Mouse (Mus musculus) kidney, postnatal 25 days (tissue): ENCODE data around the gene Pnpla1.

ENCODE experiments used
- DNase-seq, 2 experiments: peaks; one replicate each; pipeline ENCODE4 v3.0.0; 2021; ENCODE audit warnings: mixed read lengths in 2 of 2

The Pnpla1 gene

DNA sequence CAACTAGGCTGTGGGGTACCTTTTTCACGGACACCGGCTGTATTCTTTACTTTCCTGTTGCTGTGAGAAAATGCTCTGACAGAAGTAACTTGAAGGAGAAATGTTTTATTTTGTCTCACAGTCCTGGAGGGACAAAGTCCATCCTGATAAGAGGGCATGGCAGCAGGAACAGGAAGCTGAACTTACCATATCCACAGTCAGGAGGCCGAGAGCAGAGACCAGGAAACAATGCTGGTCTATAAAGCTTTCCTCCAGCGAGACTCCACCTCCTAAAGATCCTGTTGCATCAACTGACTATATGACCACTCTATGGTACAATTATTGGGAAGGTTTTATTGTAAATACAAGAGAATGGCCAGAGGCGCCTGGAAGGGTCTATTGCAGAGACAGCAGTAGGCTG lies 14.5 kb upstream of the Pnpla1 start:
- DNase-seq, result peak in 1 of 2 experiments; percentile 8

GRCm38 (mm10) chr17:28846974-28847617 lies 11.1 kb upstream of the Pnpla1 start:
- peak in 1 of 2 experiments; percentile 19 for DNase-seq

DNA sequence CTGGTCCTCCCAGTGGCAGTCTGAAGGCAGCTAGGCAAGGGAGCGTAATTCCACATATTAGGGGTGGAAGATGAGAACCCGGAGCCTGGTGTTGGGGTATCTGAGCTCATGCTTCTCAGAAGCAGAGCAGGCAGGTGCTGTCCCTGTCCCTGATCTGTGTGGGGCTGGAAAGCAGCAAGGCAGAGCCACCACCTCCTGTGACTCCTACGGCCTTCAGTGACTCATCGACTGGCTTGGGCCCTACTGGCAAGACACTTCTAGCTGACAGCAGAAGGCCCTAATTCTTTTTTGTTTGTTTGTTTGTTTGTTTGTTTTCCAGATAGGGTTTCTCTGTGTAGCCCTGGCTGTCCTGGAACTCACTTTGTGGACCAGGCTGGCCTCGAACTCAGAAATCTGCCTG lies 7.7 kb upstream of the Pnpla1 start:
- peak in 1 of 2 experiments; percentile 17 for DNase-seq

DNA sequence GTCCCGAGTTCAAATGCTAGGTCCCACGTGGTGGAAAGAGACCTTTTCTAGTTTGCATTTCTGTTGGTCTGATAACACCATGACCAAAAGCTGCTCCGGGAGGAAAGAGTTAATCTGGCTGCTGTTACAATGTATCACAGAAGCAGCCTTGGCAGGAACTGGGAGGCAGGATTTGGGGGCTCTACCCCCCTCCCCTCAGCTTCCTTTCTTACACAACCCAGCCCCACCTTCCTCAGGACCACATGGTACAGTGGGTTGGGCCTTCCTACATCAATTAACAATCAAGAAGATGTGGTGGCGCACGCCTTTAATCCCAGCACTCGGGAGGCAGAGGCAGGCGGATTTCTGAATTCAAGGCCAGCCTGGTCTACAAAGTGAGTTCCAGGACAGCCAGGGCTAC lies 3.8 kb upstream of the Pnpla1 start:
- DNase-seq, result no peak

DNA sequence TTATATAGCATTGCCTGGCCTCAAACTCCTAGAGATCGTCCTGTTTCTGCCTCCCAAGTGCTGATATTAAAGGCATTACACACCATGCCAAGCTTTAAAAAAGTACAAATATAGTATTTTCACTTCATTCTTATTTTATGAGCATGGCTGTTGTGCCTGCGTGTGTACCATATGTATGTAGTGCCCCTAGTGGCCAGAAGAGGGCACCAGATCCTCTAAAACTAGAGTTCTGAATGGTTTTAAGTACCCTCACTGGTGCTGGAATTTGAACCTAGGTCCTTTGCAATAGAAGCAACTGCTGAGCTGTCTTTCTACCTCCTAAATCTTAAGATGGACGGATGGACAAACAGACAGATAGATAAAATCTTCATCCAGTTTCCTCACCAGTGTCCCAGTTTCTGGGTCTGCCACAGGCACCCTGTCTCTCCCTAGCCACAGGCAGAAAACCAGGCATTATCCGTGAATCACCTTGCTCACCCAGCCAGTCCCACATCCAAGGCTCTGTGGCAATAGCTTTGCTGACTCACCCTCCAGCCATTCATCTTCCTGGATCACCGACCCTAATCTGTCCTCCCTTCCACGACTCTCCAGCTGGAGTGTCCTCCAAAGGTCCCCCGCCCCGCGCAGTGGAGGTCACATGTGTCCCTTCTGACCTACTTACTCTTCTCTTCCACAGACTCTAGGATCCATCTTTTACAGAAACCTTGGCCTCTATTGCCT lies 2.9 kb upstream of the Pnpla1 start:
- DNase-seq, result peak; percentile 37 to 63

- peak in 1 of 2 experiments; percentile 13 for DNase-seq
Measured at GRCm38 (mm10) chr17:28856030-28856429, 2.2 kb upstream of the Pnpla1 start.

- peak in 1 of 2 experiments; percentile 23 for DNase-seq
Measured at GRCm38 (mm10) chr17:28863926-28864325, 5.7 kb downstream of the Pnpla1 start.

DNA sequence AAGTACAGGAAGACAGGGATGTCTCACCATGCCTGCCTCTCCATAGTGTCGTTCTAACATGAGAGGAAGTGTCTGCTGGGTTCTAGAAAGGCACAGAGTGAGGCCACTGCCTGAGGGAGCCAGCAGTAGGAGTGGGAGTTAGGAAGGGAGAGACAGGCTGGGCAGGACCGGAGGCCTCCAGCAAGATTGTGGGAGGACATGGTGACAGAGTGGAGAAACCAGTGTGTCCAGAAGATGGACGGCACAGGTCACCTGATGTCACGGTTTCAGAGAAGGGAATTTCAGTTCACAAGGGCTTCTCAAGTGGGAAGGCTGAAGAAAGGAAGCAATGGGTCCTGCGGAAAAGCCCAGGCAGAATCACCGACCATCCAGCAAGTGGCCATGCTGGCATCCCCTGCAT lies 6.3 kb downstream of the Pnpla1 start:
- DNase-seq, result peak in 1 of 2 experiments; percentile 27

- peak in 1 of 2 experiments; percentile 9 for DNase-seq
Measured at GRCm38 (mm10) chr17:28866921-28867320, 8.7 kb downstream of the Pnpla1 start.

- DNase-seq, result peak in 1 of 2 experiments; percentile 6
Measured at GRCm38 (mm10) chr17:28867381-28867780, 9.2 kb downstream of the Pnpla1 start.

DNA sequence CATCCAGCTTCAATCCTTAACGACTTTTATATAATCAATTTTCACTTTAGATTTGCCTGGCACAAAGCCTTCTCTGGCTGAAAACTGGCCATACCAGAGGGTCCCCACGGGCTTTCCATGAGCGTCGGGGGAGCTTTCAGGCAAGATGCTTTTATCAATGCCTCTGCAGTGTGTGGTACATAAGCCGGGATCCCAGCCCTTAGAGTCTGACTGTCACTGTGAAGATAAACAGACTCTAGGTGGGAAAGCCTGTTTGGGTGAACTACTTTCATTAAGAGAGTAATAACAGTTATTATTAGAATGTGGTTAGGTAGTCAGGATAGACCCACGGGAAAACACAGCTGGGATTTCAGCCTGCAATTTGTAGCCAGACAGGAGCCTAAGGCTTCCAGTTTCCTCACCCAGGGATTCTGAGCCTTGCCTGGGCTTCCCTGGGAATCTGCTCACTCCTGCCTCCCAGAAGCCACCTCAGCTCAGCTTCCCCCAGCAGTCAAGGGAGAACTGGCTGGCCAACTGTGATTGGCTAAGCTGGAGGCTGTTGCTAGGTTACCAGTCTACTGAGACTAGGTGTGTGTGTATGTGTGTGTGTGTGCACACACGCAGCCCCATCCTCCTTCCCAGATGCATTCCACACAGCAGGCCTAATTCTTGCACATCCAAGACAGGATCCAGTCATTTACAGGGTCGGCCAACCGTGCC lies 11.3 kb downstream of the Pnpla1 start:
- peak in 1 of 2 experiments; percentile 31 for DNase-seq

GRCm38 (mm10) chr17:28870435-28870834 lies 12.2 kb downstream of the Pnpla1 start:
- DNase-seq, result no peak

DNA sequence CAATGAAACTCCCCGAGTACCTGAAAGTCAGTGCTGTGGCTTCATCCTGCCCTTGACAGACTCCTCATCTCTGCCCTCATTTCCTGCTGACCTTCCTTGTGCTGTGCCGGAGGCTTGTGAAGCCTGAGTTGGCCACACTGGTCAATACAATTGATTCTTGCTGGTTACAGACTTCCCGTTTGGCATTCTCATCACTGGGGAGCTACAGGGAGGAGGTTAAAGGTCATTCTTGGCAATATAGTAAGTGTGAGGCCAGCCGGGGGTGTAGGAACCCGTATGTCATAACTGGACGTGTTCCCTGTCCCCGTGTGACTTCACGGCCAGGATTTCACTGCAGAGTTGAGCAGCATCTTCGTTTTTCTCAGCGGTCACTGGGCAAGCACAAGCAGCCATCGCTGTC lies 13.6 kb downstream of the Pnpla1 start:
- peak in 1 of 2 experiments; percentile 17 for DNase-seq

DNA sequence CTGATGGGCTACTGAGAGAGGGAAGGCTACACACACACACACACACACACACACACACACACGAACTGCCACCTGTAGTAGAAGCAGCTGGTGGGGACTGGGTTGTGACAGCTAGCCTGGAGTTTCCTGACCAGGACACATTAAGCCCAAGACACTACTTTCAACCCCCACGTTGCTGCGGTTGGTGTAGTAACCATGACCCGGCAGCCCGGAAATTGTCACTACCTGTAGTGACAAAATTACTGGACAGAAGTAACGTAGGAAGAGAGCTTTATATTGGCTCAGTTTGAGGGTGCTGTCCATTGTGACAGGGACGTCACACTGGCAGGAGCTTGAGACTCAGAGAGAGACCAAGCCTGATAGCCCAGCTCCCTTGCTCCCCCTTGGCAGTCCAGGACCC lies 14.1 kb downstream of the Pnpla1 start:
- peak in 1 of 2 experiments; percentile 22 for DNase-seq

- peak in 1 of 2 experiments; percentile 7 for DNase-seq
Measured at GRCm38 (mm10) chr17:28874216-28874615, 16.0 kb downstream of the Pnpla1 start.

DNA sequence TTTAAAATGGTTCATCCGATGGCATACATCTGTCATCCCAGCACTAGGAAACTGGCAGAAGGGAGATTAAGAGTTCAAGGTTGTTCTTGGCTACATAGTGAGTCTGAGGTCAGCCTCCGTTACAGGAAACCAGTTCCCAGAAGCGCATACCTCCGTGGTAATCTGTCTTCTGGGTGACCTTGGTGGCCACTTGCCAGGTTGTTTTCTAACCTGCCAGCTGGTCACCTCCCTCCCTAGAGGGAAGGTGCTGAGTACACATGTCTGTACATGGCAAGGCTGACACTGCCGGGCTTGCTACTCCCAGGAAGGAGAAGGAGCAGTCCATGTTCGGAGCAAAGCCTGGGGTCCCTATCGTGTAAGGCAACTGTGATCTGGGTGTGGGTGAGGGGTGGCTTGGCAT lies 16.6 kb downstream of the Pnpla1 start:
- peak; percentile 72 to 83 for DNase-seq

GRCm38 (mm10) chr17:28875316-28875715 lies 17.1 kb downstream of the Pnpla1 start:
- DNase-seq, result peak; percentile 45 to 78

GRCm38 (mm10) chr17:28876331-28876730 lies 18.1 kb downstream of the Pnpla1 start:
- DNase-seq, result no peak

DNA sequence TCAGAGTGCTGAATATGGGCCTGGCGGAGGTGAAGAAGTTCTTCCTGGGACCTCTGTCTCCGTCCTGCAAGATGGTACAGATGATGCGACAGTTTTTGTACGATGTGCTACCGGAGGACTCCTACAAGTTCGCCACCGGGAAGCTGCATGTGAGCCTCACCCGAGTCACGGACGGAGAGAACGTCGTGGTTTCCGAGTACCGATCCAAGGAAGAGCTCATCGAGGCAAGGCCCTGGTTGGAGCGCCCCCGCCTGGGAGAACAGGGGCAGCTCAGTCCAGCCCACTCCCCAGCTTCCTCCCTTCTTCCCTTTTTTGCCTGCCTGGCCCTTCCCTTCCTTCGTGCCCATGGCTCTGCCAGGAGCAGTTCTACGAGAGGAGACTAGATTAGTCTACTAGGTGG lies 18.6 kb downstream of the Pnpla1 start:
- no peak for DNase-seq

- DNase-seq, result peak; percentile 71 to 81
Measured at GRCm38 (mm10) chr17:28879931-28880391, 21.8 kb downstream of the Pnpla1 start.

DNA sequence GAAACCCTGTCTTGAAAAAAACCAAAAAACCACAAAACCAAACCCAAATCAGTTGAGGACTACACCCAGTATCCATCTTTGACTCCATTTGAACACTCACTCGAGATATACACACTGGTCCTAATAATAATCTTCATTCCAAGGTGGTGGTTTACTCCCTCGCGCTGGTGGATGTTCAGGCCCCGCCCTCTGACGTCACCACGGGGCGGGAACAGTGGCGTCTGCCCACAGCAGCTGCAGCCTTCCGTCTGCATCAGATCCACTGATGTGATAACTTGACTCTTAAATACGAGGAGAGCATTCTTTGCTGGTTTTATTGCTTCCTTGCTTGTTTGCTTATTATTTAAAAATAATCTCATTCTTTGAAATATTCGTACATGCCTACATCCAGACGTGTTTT lies 24.1 kb downstream of the Pnpla1 start:
- peak; percentile 73 to 74 for DNase-seq

- peak; percentile 34 to 44 for DNase-seq
Measured at GRCm38 (mm10) chr17:28882810-28883209, 24.6 kb downstream of the Pnpla1 start.

DNA sequence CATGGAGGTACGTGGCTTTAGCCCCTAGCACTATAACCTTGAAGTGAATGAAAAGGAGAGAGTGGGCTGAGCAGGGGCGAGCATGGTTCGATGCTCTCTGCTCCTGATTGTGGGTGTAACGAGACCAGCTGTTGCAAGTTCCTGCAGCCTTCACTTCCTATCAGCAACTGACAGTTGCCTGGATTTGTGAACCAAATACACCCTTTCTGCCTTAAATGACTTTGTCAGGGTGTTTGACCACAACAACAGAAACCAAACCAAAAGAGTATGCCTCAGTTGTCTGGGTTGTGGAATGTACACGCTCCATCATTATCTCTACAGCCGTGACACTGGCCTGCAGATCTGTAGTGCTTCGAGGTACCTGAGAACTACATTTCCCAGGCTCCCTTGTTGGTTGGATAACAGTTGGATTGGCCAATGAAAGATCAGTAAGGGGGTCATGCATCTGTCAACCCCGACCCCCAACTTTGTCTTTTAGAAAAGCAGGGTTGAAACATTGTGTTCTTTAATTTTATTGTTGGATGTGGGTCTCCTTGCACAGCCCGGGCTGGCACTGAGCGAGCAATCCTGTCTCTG lies 25.8 kb downstream of the Pnpla1 start:
- no peak for DNase-seq
